Mouse (Mus musculus) fat pad, adult 2 months (tissue): Measurements from ENCODE around the gene Mrpl32.

Source experiments
- DNase-seq: peaks from one replicate; pipeline ENCODE4 v3.0.0-alpha.2; 2011; ENCODE audit warnings: low read depth, low spot score; ENCODE audit errors: extremely low read depth

The Mrpl32 gene

GRCm38 (mm10) chr13:14612926-14613529, at the start of gene Mrpl32, which contains the start of gene Psma2:
Gene Mrpl32, minus strand, starts transcription at chr13:14613165.
Gene Psma2, plus strand, starts transcription at chr13:14613240.
- peak; percentile 78 for DNase-seq

- DNase-seq, result no peak
These were observed 36.3 kb upstream of the Mrpl32 start for GRCm38 (mm10) chr13:14649301-14649700.

- DNase-seq, result no peak
These were observed 27.0 kb upstream of the Mrpl32 start for GRCm38 (mm10) chr13:14639998-14640397.

- peak; percentile 61 for DNase-seq
These were observed 17.0 kb upstream of the Mrpl32 start, which contains the start of gene AW209491 for GRCm38 (mm10) chr13:14629726-14630641. Gene AW209491, plus strand, starts transcription at chr13:14630154.

GRCm38 (mm10) chr13:14618724-14619123, 5.8 kb upstream of the Mrpl32 start:
- no peak for DNase-seq

GRCm38 (mm10) chr13:14613553-14613952, 588 bp upstream of the Mrpl32 start:
- DNase-seq, result no peak

GRCm38 (mm10) chr13:14612463-14612862, 502 bp downstream of the Mrpl32 start:
- DNase-seq, result no peak

GRCm38 (mm10) chr13:14607616-14608015, 5.3 kb downstream of the Mrpl32 start:
- no peak for DNase-seq

GRCm38 (mm10) chr13:14602744-14603143, 10.2 kb downstream of the Mrpl32 start:
- DNase-seq, result no peak

- DNase-seq, result no peak
These were observed 32.6 kb downstream of the Mrpl32 start for GRCm38 (mm10) chr13:14580392-14580791.

- DNase-seq, result no peak
These were observed 38.8 kb downstream of the Mrpl32 start for GRCm38 (mm10) chr13:14574128-14574527.

- DNase-seq, result no peak
These were observed 51.6 kb downstream of the Mrpl32 start for GRCm38 (mm10) chr13:14561336-14561735.
